Mouse (Mus musculus): ENCODE data around the gene Fam83g. TPM values are rescaled to one million over a fixed set of nuclear protein-coding genes. Genes with fewer than 3 reads are reported as not detected.

Gene Fam83g
- polyA plus RNA-seq, 1 experiment from 2014 or later: 0.68 TPM

- Histone ChIP-seq H3K4me3 (no peak overlapping the region), H3K4me1 (replicated peaks) (peaks cover 5% of the 10 kb centered on the region; the same call in 1 of the 2 replicates), H3K27ac (no peak overlapping the region), H3K9me3 (no peaks in the 10 kb centered on the region), H3K27me3 (ENCODE audit: insufficient read depth, poor library complexity, severe bottlenecking) (no peaks in the 10 kb centered on the region), H3K36me3 (peaks cover 94% of the 10 kb centered on the region)
- no peak for DNase-seq (ENCODE audit: low spot score)
- 95% methylated on average over 9 of the region's 9 CpGs for WGBS
These were observed 61.9 kb downstream of the Fam83g start for GRCm38 (mm10) chr11:61745781-61746180.

- Histone ChIP-seq H3K27me3 (ENCODE audit: insufficient read depth, poor library complexity, severe bottlenecking) (no peaks in the 10 kb centered on the region), H3K4me1 (replicated peaks) (peaks cover 5% of the 10 kb centered on the region; the same call in 1 of the 2 replicates), H3K4me3 (no peak overlapping the region), H3K9me3 (no peaks in the 10 kb centered on the region), H3K27ac (no peak overlapping the region), H3K36me3 (peaks cover 94% of the 10 kb centered on the region)
- 81% methylated on average over 3 of the region's 3 CpGs for WGBS
- no peak for DNase-seq (ENCODE audit: low spot score)
These were observed 63.3 kb downstream of the Fam83g start for GRCm38 (mm10) chr11:61747161-61747560.

- Histone ChIP-seq H3K36me3 (peaks cover 97% of the 10 kb centered on the region), H3K27ac (no peak overlapping the region), H3K4me3 (no peak overlapping the region), H3K4me1 (replicated peaks) (no peaks in the 10 kb centered on the region), H3K27me3 (ENCODE audit: insufficient read depth, poor library complexity, severe bottlenecking) (no peaks in the 10 kb centered on the region), H3K9me3 (no peaks in the 10 kb centered on the region)
- no peak for DNase-seq (ENCODE audit: low spot score)
- WGBS: 86% methylated on average over 5 of the region's 5 CpGs
These were observed 67.7 kb downstream of the Fam83g start for GRCm38 (mm10) chr11:61751612-61752011.

GRCm38 (mm10) chr11:61757151-61757550 lies 73.3 kb downstream of the Fam83g start:
- peaks cover 68% of the 10 kb centered on the region for H3K36me3 ChIP-seq
- no peak overlapping the region for H3K4me3 ChIP-seq
- H3K9me3 ChIP-seq: no peaks in the 10 kb centered on the region
- no peak overlapping the region for H3K27ac ChIP-seq
- 83% methylated on average over 2 of the region's 2 CpGs for WGBS
- DNase-seq (ENCODE audit: low spot score): no peak
- no peaks in the 10 kb centered on the region for H3K27me3 ChIP-seq (ENCODE audit: insufficient read depth, poor library complexity, severe bottlenecking)
- H3K4me1 ChIP-seq (replicated peaks): peaks cover 8% of the 10 kb centered on the region

Other genes with a start within 250 kb of the Fam83g start
- gene Rnf112, start 230.0 kb upstream of the Fam83g start, polyA plus RNA-seq (2016; fragmentation: Nextera tagmentation; extraction: Ambion mirVana): 0.62 and 1.1 TPM in 2 replicates
- 78.2 and 88.3 TPM in 2 replicates for gene Mfap4, start 198.7 kb upstream of the Fam83g start, polyA plus RNA-seq (2016; fragmentation: Nextera tagmentation; extraction: Ambion mirVana)
- gene Mapk7, start 189.7 kb upstream of the Fam83g start, polyA plus RNA-seq (2016; fragmentation: Nextera tagmentation; extraction: Ambion mirVana): 99.5 and 107 TPM in 2 replicates
- 51.9 and 54.7 TPM in 2 replicates for gene B9d1, start 178.9 kb upstream of the Fam83g start, polyA plus RNA-seq (2016; fragmentation: Nextera tagmentation; extraction: Ambion mirVana)
- 23.3 and 25.7 TPM in 2 replicates for gene Epn2, start 104.4 kb upstream of the Fam83g start, polyA plus RNA-seq (2016; fragmentation: Nextera tagmentation; extraction: Ambion mirVana)
- gene Grap, start 30.8 kb upstream of the Fam83g start, polyA plus RNA-seq (2016; fragmentation: Nextera tagmentation; extraction: Ambion mirVana): 7.8 and 8.6 TPM in 2 replicates
- 0.09 TPM in 1 of 2 replicates, not detected in the other for gene Slc5a10, start 36.7 kb downstream of the Fam83g start, polyA plus RNA-seq (2016; fragmentation: Nextera tagmentation; extraction: Ambion mirVana)
- gene Prpsap2, start 78.0 kb downstream of the Fam83g start, polyA plus RNA-seq (2016; fragmentation: Nextera tagmentation; extraction: Ambion mirVana): 44.8 and 47.6 TPM in 2 replicates
- gene Ulk2, start 171.0 kb downstream of the Fam83g start, polyA plus RNA-seq (2016; fragmentation: Nextera tagmentation; extraction: Ambion mirVana): 14.6 and 18.8 TPM in 2 replicates
- 13.6 and 14.3 TPM in 2 replicates for gene Akap10, start 246.2 kb downstream of the Fam83g start, polyA plus RNA-seq (2016; fragmentation: Nextera tagmentation; extraction: Ambion mirVana)

Measured in hindbrain, embryonic 10.5 days (tissue).